Mouse (Mus musculus) regulatory T cell (primary cell): ENCODE data around the gene Gria3.

Source experiments
- in situ Hi-C: fragments of 300-600 bp; cut with MboI, MseI; formaldehyde crosslinking; loops from one replicate; pipeline ENCODE4 v1.15.1; 2025; ENCODE audit warnings: high pct_unique_total_duplicates

Gria3 gene

GRCm38 (mm10) chrX:41400058-41400904 lies at the start of gene Gria3:
TSS of gene Gria3 (plus strand) at chrX:41400854.
- in situ Hi-C loops, result no loop called here

DNA sequence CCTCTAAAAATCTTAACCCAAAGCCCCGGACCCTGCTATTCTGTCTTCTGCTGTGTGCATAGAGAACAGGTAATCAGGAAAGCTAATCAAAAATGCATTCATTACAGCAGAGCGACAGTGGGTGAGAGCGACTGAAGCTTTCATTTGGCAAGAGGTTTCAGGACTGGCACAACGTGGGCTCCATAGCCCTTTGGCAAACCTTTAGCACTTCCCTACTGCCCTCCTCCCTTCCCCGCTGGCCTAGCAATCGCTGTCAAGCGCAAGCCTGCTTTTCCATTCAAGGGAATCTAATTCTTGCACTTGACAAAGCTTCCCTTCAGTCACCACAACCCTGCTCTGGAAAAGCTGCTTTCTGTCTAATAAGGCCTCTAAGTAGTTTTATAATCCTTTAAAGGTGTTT lies 13.6 kb upstream of the Gria3 start:
- in situ Hi-C loops, result no loop called here

- in situ Hi-C loops, result no loop called here
Measured at GRCm38 (mm10) chrX:41389079-41389478, 11.6 kb upstream of the Gria3 start.

GRCm38 (mm10) chrX:41398482-41398881 lies 2.2 kb upstream of the Gria3 start:
- in situ Hi-C loops, result no loop called here

DNA sequence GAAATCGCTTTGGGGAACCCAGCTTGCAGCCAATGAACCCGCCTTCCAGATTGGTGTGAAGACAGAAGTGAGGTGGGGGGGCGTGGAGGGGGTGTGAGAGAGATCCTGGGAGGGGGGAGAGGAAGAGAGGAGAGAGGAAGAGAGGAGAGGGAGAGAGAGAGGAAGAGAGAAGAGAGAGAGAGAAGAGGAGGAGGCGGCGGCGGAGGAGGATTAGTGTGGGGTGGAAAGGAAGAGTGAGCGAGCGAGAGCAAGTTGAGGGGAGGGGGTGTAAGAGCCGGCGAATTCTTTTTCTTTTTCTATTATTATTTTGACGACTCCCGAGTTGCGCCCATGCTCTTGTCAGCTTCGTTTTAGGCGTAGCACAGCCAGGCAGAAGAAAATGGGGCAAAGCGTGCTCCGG lies 532 bp downstream of the Gria3 start:
- in situ Hi-C loops, result no loop called here

DNA sequence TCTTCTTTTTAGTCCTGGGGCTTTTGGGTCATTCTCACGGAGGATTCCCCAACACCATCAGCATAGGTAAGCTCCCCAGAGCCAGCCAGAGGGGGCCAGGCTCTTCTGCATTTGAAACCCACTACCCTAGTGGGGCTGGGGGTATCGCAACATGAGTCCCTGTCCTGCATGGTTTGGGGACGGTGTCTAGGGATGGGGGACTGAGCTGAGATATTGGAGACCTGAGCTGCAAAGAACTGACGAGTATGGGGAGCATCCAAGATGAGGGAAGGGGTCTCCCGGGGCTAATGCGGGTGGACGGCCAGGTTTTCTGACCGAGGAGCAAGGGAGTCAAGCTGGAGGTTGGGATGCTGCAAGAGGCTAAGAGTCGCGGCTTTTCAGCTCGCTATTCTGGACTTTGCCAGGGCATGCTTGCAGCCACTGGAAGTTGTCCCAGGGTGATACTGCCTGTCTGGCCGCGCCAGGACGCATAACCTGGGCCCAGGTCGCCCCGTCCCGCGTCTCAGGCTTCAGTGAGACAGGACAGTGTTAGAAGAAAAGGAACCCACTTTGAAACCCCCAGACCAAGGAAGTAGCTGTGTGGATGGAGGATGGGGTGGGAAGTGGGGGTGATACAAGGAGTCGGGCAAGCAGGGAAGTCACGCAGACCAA lies 1.1 kb downstream of the Gria3 start:
- in situ Hi-C loops, result no loop called here

DNA sequence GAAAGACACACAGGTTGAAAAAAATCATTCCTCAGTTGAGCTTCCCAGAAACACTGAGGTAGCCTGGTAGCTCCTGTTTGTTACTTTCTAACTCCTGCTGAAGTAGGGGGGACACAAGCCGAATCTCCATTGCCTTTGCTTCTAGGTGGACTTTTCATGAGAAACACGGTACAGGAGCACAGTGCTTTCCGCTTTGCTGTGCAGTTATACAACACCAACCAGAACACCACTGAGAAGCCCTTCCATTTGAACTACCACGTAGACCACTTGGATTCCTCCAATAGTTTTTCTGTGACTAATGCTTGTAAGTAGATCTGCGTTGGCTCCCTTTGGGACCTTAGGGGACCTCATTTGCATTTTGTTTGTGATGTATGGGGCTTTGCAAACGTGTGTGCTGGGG lies 2.0 kb downstream of the Gria3 start:
- in situ Hi-C loops, result no loop called here

DNA sequence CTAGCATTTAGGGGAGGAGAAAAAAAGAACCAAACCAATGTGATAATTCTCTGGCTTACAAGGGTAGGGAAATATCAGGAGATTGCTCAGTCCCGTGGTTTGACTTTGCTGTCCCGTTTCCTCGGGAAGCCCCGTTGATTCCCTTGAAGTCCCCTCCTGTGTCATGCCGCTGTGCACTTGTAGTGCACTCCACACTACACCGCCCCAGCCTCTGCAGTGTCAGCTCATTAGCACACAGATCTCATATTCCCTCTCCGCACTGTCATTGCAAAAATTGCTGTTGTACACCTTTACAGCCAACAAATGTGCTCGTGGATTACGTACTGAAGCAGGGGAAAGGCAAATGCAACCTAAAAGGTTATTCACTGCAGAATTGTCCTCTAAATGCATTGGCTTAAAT lies 5.6 kb downstream of the Gria3 start:
- in situ Hi-C loops, result no loop called here

- in situ Hi-C loops, result no loop called here
Measured at GRCm38 (mm10) chrX:41409791-41410190, 9.1 kb downstream of the Gria3 start.

DNA sequence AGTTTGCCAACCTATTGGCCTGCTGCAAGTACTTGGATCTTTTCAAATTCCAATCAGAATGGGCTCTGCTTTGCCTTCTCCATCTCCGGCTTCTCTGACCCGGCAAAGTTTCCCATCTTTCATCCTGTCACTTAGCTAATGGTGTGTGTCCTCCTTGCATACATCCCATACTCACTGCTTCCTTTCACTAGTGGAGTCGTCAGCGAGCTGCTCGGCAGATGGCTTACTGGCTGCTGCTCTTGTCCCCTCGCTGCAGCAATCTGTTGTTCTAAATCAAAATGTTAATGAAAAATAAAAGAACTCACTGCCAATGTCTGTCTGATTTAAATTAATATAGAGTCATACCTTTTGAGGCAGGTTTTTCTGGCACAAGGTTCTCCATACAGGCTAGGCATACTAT lies 25.0 kb downstream of the Gria3 start:
- in situ Hi-C loops, result no loop called here

- in situ Hi-C loops, result no loop called here
Measured at GRCm38 (mm10) chrX:41428011-41428410, 27.4 kb downstream of the Gria3 start.

GRCm38 (mm10) chrX:41435541-41435940 lies 34.9 kb downstream of the Gria3 start:
- in situ Hi-C loops, result no loop called here

DNA sequence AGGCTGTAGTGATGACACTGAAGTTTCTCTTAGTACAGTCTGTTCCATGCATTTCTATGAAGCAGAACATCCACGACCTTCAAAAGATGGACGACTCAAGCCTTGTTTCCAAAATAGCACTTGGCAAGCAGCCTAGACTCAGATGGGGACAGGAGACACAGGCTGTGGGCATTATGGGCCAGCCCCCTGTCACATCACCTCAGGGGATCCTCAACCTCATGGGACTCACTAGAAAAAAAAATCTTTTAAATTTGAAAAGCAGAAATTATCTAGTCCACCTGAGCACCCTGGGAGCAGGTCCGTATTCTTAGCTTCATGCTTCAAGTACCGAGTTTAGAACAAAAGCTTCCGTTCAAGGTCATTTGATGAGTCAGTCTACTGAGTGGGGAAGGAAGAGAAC lies 38.2 kb downstream of the Gria3 start:
- in situ Hi-C loops, result no loop called here

DNA sequence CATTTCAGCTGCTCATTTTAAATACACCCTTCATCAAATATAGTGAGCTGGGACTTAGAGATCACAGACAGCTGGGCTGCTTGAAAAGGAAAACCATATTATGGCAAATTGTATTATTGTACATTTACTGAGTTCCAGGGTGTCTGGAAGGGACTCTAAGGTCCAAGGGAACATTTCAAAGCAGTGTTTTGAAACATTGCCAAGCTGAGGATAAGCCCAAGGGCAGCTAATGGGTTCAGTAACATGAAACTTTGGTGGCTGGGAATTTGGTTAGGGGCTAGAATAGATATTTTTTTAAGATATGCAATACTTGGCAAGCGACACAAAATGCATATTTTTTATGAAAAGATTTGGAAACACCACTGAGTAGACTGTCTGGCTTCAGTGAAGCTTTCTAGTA lies 48.2 kb downstream of the Gria3 start:
- in situ Hi-C loops, result no loop called here

- in situ Hi-C loops, result no loop called here
Measured at GRCm38 (mm10) chrX:41477486-41477885, 76.8 kb downstream of the Gria3 start.

DNA sequence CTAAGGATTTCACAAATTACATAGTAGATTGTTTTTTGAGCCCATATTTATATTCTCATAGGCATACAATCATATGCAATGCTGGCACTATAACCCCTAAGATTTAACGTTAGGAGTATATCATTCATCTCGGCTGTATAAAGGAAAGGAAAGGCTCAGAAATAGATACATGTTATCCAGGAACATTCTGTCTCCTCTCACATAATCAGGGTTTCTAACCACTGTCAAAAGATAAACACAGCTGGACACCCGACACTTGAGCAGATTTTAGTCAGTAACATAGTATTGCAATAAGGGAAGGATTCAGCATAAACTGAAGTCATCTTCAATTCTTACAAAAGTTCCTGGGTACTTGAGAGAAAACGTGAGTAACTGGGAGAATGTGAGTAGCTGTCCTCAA lies 95.9 kb downstream of the Gria3 start:
- in situ Hi-C loops, result no loop called here

GRCm38 (mm10) chrX:41505371-41505770 lies 104.7 kb downstream of the Gria3 start:
- in situ Hi-C loops, result no loop called here

DNA sequence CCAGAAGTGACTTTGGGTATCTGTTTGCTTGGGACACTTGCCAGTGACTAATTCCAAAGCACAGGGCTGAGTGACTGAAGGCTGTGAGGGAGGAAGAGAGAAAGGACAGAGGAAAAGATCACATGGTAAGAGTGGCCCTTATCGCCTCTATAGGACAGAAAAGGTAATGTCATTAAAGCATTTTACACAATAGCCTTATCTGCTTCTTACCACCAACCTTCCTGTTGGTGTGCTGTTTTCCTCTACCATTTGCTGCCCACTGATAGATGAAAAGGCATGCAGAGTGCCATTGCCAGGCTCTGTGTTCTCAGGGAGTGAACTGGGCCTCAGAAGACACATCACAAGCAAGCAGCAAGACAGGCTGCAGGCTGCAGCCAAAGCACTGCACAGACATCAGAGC lies 107.3 kb downstream of the Gria3 start:
- in situ Hi-C loops, result no loop called here

DNA sequence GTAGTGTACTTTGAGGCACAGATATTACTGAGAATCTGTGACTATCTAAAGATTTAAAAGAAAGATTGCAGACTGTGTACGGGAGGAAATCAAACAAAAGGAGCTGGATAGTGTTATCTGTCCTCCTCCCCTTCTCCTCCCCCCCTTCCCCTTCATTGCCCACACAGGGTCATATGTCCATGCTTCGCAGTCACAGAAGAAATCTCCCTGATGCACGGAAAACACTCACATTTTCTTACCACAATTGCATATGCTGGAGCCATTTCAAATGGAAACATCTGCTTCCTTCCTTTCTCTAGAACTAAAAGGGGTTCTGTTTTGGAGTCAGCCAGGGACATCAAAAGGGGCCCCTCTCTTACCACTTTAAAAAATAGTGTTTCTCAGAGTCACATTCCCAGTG lies 114.3 kb downstream of the Gria3 start:
- in situ Hi-C loops, result no loop called here

DNA sequence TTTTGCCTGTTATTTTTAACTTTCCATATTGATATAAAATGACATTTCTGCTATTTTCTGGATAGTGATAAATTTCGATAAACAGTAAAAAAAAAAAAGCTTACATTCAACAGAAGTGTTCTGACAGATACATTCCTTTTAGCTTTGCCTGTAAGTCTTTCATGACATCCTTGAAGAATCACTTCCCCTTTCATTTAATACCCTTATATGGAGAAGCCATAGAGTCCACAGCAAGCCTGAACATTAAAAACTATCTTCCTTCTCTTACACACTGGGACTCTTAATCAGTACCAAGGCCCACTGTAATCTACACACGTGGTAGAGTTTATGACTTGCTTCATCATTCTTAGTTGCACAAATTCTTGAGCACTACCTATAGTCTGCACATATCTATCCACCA lies 131.9 kb downstream of the Gria3 start:
- in situ Hi-C loops, result no loop called here

DNA sequence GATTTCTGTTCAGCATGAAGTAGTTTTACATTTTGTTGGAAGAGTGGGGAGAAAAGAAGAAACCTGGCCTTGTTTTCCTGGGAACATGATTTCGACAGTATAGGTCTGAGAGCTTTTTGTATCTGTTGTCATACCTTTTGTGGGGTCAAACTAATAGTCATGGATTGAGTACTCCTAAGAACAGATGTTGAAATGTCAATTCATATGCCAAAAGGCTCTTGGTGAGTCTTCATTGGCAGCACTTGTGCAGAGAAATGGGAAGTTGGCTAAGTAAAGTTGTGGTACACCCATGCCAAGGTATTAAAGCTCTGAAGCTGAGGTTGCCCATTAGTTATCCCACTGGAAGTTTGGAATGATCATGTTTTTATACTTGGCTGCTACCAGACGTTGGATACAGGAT lies 135.2 kb downstream of the Gria3 start:
- in situ Hi-C loops, result no loop called here

GRCm38 (mm10) chrX:41562296-41563060 lies 161.8 kb downstream of the Gria3 start:
- in situ Hi-C loops, result no loop called here

- in situ Hi-C loops, result no loop called here
Measured at GRCm38 (mm10) chrX:41564898-41565297, 164.2 kb downstream of the Gria3 start.
